In the genomic region with DNA sequence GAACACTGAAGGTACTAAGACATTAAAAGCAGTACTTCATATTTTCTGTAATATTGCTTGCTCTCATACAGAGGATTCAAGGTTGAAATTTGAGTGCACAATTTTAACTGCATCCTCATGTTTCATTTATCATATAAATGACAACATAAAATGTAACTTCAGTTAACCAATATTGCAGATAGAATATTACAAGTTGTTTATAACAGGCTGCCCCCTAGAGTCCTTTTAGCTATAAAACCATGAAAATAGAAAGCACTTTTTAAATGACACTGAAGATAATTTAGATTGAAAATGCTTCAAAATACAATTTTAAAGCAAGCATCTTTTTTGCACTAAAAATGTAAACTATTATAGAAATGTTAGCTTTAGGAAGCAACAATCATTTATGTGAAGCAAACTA, we compare ENCODE assay signal across 32 mouse cellular contexts. TPM values are rescaled to one million over a fixed set of nuclear protein-coding genes. Genes with fewer than 3 reads are reported as not detected.
DNase-seq lines count a peak whose midpoint lies in the region; ATAC-seq and TF ChIP-seq lines count a peak whose summit lies in the region.
"Had no signal": no experiment of that assay in that cellular context is flagged by ENCODE, and none has a peak within 500 bp of the region (broad histone marks: within the 10 kb centered on the region; RNA-seq: fewer than 3 reads in every experiment).

No protein-coding gene starts in this region.

- H3K9me3 ChIP-seq in hindbrain, postnatal 0 days (ENCODE audit: low read length) = no peaks in the 10 kb centered on the region
- no peaks in the 10 kb centered on the region for H3K9me3 ChIP-seq in hindbrain, embryonic 11.5 days (ENCODE audit: control insufficient read depth, low read length)
- H3K9me3 ChIP-seq in lung, embryonic 14.5 days (ENCODE audit: low read depth, low read length) = no peaks in the 10 kb centered on the region
- H3K9me3 ChIP-seq in CH12.LX (replicated peaks; ENCODE audit: low read length) = no peaks in the 10 kb centered on the region
- H3K9me3 ChIP-seq: embryonic facial prominence, embryonic 12.5 days; G1E; heart, embryonic 12.5 days; hindbrain, embryonic 15.5 days; limb, embryonic 10.5 days; limb, embryonic 15.5 days; liver, embryonic 13.5 days; megakaryocyte, embryonic 14.5 days; midbrain, embryonic 12.5 days; neural tube, embryonic 12.5 days had no signal

- no peak overlapping the region for H3K9ac ChIP-seq in hindbrain, postnatal 0 days (replicated peaks; ENCODE audit: low read length)
- H3K9ac ChIP-seq in hindbrain, embryonic 11.5 days (ENCODE audit: low read depth, low read length) = no peak overlapping the region
- no peak overlapping the region for H3K9ac ChIP-seq in lung, embryonic 14.5 days
- H3K9ac ChIP-seq in CH12.LX (ENCODE audit: insufficient read depth, low read depth) = no peak overlapping the region
- H3K9ac ChIP-seq: embryonic facial prominence, embryonic 12.5 days; heart, embryonic 12.5 days; hindbrain, embryonic 15.5 days; limb, embryonic 15.5 days; liver, embryonic 13.5 days; midbrain, embryonic 12.5 days; neural tube, embryonic 12.5 days had no signal

- no peak for TF ChIP-seq EP300 in CH12.LX (IDR thresholded peaks at IDR 0.05; ENCODE audit: low read length)

- CTCF ChIA-PET in Patski (lab: Charles Lee) = interaction anchor here (0.7 to 3.3 kb wide), 15 partner anchors 10 to 158 kb away, joined by 3 to 11 read pairs (median 4); no protein-coding TSS in a partner anchor

- in situ Hi-C loops in CH12.LX (cut with MboI; ENCODE audit: low pct_ligation_motif_present, low pct_unique_long_range_greater_than_20kb, low sequenced_read_pairs) (no loop called here), Patski (cut with MboI; ENCODE audit: low pct_unique_long_range_greater_than_20kb) (loop anchor here (25.0 kb wide), 1 partner anchor 514 kb away; no protein-coding TSS in a partner anchor)

- H3K27me3 ChIP-seq in hindbrain, postnatal 0 days (ENCODE audit: insufficient read depth, low read length) = no peaks in the 10 kb centered on the region
- no peaks in the 10 kb centered on the region for H3K27me3 ChIP-seq in hindbrain, embryonic 11.5 days (ENCODE audit: control insufficient read depth, insufficient read depth, low read length)
- H3K27me3 ChIP-seq in lung, embryonic 14.5 days (ENCODE audit: insufficient read depth, low read length) = no peaks in the 10 kb centered on the region
- no peaks in the 10 kb centered on the region for H3K27me3 ChIP-seq in CH12.LX (replicated peaks)
- no peaks in the 10 kb centered on the region for H3K27me3 ChIP-seq in Patski
- H3K27me3 ChIP-seq: embryonic facial prominence, embryonic 12.5 days; heart, embryonic 12.5 days; hindbrain, embryonic 15.5 days; limb, embryonic 15.5 days; liver, embryonic 13.5 days; megakaryocyte, embryonic 14.5 days; midbrain, embryonic 12.5 days; neural tube, embryonic 12.5 days had no signal

- peak; percentile 3 for TF ChIP-seq RAD21 in CH12.LX (IDR thresholded peaks at IDR 0.05; ENCODE audit: low read depth, low read length)

- H3K4me2 ChIP-seq in hindbrain, postnatal 0 days (ENCODE audit: low read depth, low read length) = no peak overlapping the region
- H3K4me2 ChIP-seq in hindbrain, embryonic 11.5 days (replicated peaks; ENCODE audit: low read depth, low read length) = no peak overlapping the region
- no peak overlapping the region for H3K4me2 ChIP-seq in lung, embryonic 14.5 days
- H3K4me2 ChIP-seq in CH12.LX (ENCODE audit: insufficient read depth, low read depth, poor library complexity, severe bottlenecking) = no peak overlapping the region
- H3K4me2 ChIP-seq: embryonic facial prominence, embryonic 12.5 days; heart, embryonic 12.5 days; hindbrain, embryonic 15.5 days; limb, embryonic 15.5 days; liver, embryonic 13.5 days; midbrain, embryonic 12.5 days; neural tube, embryonic 12.5 days had no signal

- DNase-seq in hindbrain, postnatal 0 days (ENCODE audit: low spot score) = peak; percentile 25
- no peak for DNase-seq in hindbrain, embryonic 11.5 days (ENCODE audit: low spot score)
- DNase-seq in lung, embryonic 14.5 days = peak; percentile 41
- DNase-seq in lung, postnatal 25 days (ENCODE audit: low spot score) = no peak
- DNase-seq in CH12.LX (ENCODE audit: extremely low read depth) = no peak
- no peak for DNase-seq in Patski (ENCODE audit: low read depth, low spot score)
- DNase-seq in yolk sac, embryonic 10.5 days (ENCODE audit: low spot score) = no peak
- DNase-seq: adrenal gland, postnatal 14 days; cerebellum, adult 11 months; embryo, embryonic 11 days; gastrocnemius, postnatal 25 days; heart, adult 18-20 months; heart, postnatal 4 days; kidney, postnatal 25 days; liver, embryonic 13.5 days; lung, adult 2 months; lung, postnatal 36 days; right cerebral cortex, adult 18-20 months; spleen, adult 18-20 months; thymus, adult 18-20 months; thymus, postnatal 25 days had no signal

- no peak overlapping the region for H3K27ac ChIP-seq in hindbrain, postnatal 0 days
- no peak overlapping the region for H3K27ac ChIP-seq in hindbrain, embryonic 11.5 days (ENCODE audit: low read depth, low read length)
- no peak overlapping the region for H3K27ac ChIP-seq in lung, embryonic 14.5 days (ENCODE audit: low read depth)
- H3K27ac ChIP-seq in CH12.LX (ENCODE audit: insufficient read depth, low read depth) = no peak overlapping the region
- H3K27ac ChIP-seq: embryonic facial prominence, embryonic 12.5 days; hindbrain, embryonic 15.5 days; limb, embryonic 10.5 days; limb, embryonic 15.5 days; midbrain, embryonic 12.5 days; neural tube, embryonic 12.5 days had no signal

- dilution Hi-C loops in CH12.LX (cut with MboI; ENCODE audit: extremely low pct_ligation_motif_present, extremely low pct_unique_long_range_greater_than_20kb, low sequenced_read_pairs) = no loop called here

- H3K4me3 ChIP-seq in hindbrain, postnatal 0 days (ENCODE audit: low read length) = no peak overlapping the region
- H3K4me3 ChIP-seq in hindbrain, embryonic 11.5 days (ENCODE audit: low read depth, low read length) = no peak overlapping the region
- no peak overlapping the region for H3K4me3 ChIP-seq in lung, embryonic 14.5 days (ENCODE audit: low read depth, low read length)
- H3K4me3 ChIP-seq in CH12.LX (replicated peaks in 1 of 3; ENCODE audit: low read depth in 2 of 3, low read length in 2 of 3, poor library complexity in 1 of 3) = no peak overlapping the region
- H3K4me3 ChIP-seq: embryonic facial prominence, embryonic 12.5 days; heart, embryonic 12.5 days; hindbrain, embryonic 15.5 days; limb, embryonic 10.5 days; limb, embryonic 15.5 days; liver, embryonic 13.5 days; megakaryocyte, embryonic 14.5 days; midbrain, embryonic 12.5 days; myocyte; neural tube, embryonic 12.5 days had no signal

- no peaks in the 10 kb centered on the region for H3K79me2 ChIP-seq in CH12.LX (replicated peaks; ENCODE audit: control insufficient read depth, extremely low read depth, insufficient read depth, poor library complexity, severe bottlenecking)

- TF ChIP-seq POLR2A in CH12.LX (IDR thresholded peaks at IDR 0.05; ENCODE audit: low read depth, low read length) = no peak

- no peak; the same call in 1 of the 2 replicates for TF ChIP-seq CTCF in hindbrain, postnatal 0 days (IDR thresholded peaks at IDR 0.05; ENCODE audit: low read depth)
- no peak for TF ChIP-seq CTCF in lung, embryonic 14.5 days (IDR thresholded peaks at IDR 0.05; ENCODE audit: low read depth)
- TF ChIP-seq CTCF in CH12.LX (conservative IDR thresholded peaks at IDR 0.05 in 1 of 2, IDR thresholded peaks at IDR 0.05 in 1 of 2; ENCODE audit: low read depth in 2 of 2, low read length in 2 of 2) (peak in 1 of 2 experiments; percentile 17; a peak in 1 of 4 replicates), Patski (IDR thresholded peaks at IDR 0.05) (peak; percentile 33)

- no peaks in the 10 kb centered on the region for H3K36me3 ChIP-seq in hindbrain, postnatal 0 days (ENCODE audit: insufficient read depth, low read length)
- no peaks in the 10 kb centered on the region for H3K36me3 ChIP-seq in hindbrain, embryonic 11.5 days (ENCODE audit: control insufficient read depth, insufficient read depth, low read length)
- H3K36me3 ChIP-seq in lung, embryonic 14.5 days (ENCODE audit: insufficient read depth) = peaks cover 17% of the 10 kb centered on the region
- peaks cover 16 to 46% of the 10 kb centered on the region in 2 experiments for H3K36me3 ChIP-seq in CH12.LX (replicated peaks in 1 of 2; ENCODE audit: control insufficient read depth in 1 of 2, insufficient read depth in 1 of 2, low read length in 1 of 2)
- H3K36me3 ChIP-seq: neural tube, embryonic 12.5 days had no signal

- ATAC-seq in hindbrain, postnatal 0 days = no peak
- no peak for ATAC-seq in hindbrain, embryonic 11.5 days (ENCODE audit: low FRiP score)
- no peak for ATAC-seq in lung, embryonic 14.5 days (ENCODE audit: insufficient read depth)
- no peak for ATAC-seq in Patski
- ATAC-seq: intestine, embryonic 16.5 days had no signal

- H3K4me1 ChIP-seq in hindbrain, postnatal 0 days (ENCODE audit: insufficient read depth, low read length) = no peaks in the 10 kb centered on the region
- H3K4me1 ChIP-seq in hindbrain, embryonic 11.5 days (replicated peaks; ENCODE audit: control insufficient read depth, insufficient read depth, low read length) = no peaks in the 10 kb centered on the region
- H3K4me1 ChIP-seq in lung, embryonic 14.5 days (ENCODE audit: insufficient read depth) = no peaks in the 10 kb centered on the region
- H3K4me1 ChIP-seq in CH12.LX (ENCODE audit: control insufficient read depth in 1 of 2, insufficient read depth in 2 of 2) = peaks cover 3 to 25% of the 10 kb centered on the region in 2 experiments
- H3K4me1 ChIP-seq: embryonic facial prominence, embryonic 12.5 days; hindbrain, embryonic 15.5 days; limb, embryonic 10.5 days; limb, embryonic 15.5 days; midbrain, embryonic 12.5 days; neural tube, embryonic 12.5 days had no signal

- POLR2A ChIA-PET in Patski (lab: Charles Lee) = no interaction called here

TF ChIP-seq in CH12.LX, 34 proteins besides CTCF, POLR2A, EP300 and RAD21:
- no peak for TF ChIP-seq TBP (conservative IDR thresholded peaks at IDR 0.05; ENCODE audit: low read depth, low read length)
- no peak for TF ChIP-seq IRF4 (IDR thresholded peaks at IDR 0.05; ENCODE audit: low read depth, low read length)
- TF ChIP-seq GABPA (IDR thresholded peaks at IDR 0.05; ENCODE audit: insufficient replicate concordance, low read depth, low read length) = no peak
- no peak for TF ChIP-seq ZMIZ1 (IDR thresholded peaks at IDR 0.05; ENCODE audit: low read depth, low read length)
- no peak for TF ChIP-seq ZNF384 (IDR thresholded peaks at IDR 0.05; ENCODE audit: low read depth, low read length)
- no peak for TF ChIP-seq ZKSCAN1 (IDR thresholded peaks at IDR 0.05; ENCODE audit: borderline replicate concordance, low read depth, low read length)

RNA-seq across cellular contexts. Expression of a gene that starts 24.8 kb away (rescaled TPM):
- 82.3 and 86.4 TPM in 2 replicates for total RNA-seq in hindbrain, postnatal 0 days (2014; rRNA removed)
- polyA plus RNA-seq in hindbrain, postnatal 0 days (2015; fragmentation: Nextera tagmentation; extraction: Ambion mirVana) = 24.6 and 26.5 TPM in 2 replicates
- polyA plus RNA-seq in hindbrain, embryonic 11.5 days (2014; fragmentation: Nextera tagmentation; extraction: Ambion mirVana) = 27.5 and 31.9 TPM in 2 replicates
- 40.0 and 41.0 TPM in 2 replicates for polyA plus RNA-seq in lung, embryonic 14.5 days (2014; fragmentation: Nextera tagmentation; extraction: Ambion mirVana)
- total RNA-seq in CH12.LX (2012; rRNA removed) (15.7 and 18.1 TPM in 2 replicates), CH12.LX (2014; rRNA removed) (40.8 and 42.5 TPM in 2 replicates)
- polyA plus RNA-seq in CH12.LX (2012; ENCODE audit: insufficient read length, low read depth) (25.7 and 33.5 TPM in 2 replicates), Patski (2021) (46.7 TPM)

Comparison
In these comparisons a context has a peak if more than half of its experiments do, and no peak if none do; other contexts are left out.
1. DNase-seq: peak in hindbrain, postnatal 0 days (single experiment) and lung, embryonic 14.5 days (single experiment); none in hindbrain, embryonic 11.5 days (single experiment), lung, postnatal 25 days (single experiment), CH12.LX (single experiment), Patski (single experiment) and yolk sac, embryonic 10.5 days (single experiment).